Mouse (Mus musculus) small intestine, adult 2 months (tissue): Measurements from ENCODE around the gene Repin1. TPM values are rescaled to one million over a fixed set of nuclear protein-coding genes. Genes with fewer than 3 reads are reported as not detected.
A peak's percentile ranks its signal among the peaks of the same experiment; 100 is the strongest.

Experiments
- H3K27ac ChIP-seq: fragments of 200-500 bp; 2 replicates; pipeline ENCODE4 v1.5.1; 2012; ENCODE audit warnings: low read depth, low read length, control low read depth, inconsistent platforms; ENCODE audit not compliant: insufficient read depth
- H3K27me3 ChIP-seq: fragments of 200-500 bp; 2 replicates; pipeline ENCODE4 v1.6.1; 2012; ENCODE audit warnings: mild to moderate bottlenecking, moderate library complexity, low read length, inconsistent platforms; ENCODE audit not compliant: control insufficient read depth, insufficient read depth
- H3K36me3 ChIP-seq: fragments of 200-500 bp; 2 replicates; pipeline ENCODE4 v1.6.1; 2012; ENCODE audit warnings: mild to moderate bottlenecking, low read length, control low read depth, inconsistent platforms; ENCODE audit not compliant: control insufficient read depth, insufficient read depth
- H3K4me1 ChIP-seq: fragments of 200-500 bp; 2 replicates; pipeline ENCODE4 v1.6.1; 2012; ENCODE audit warnings: low read length, inconsistent platforms, mixed read lengths; ENCODE audit not compliant: control insufficient read depth, insufficient read depth, insufficient read length
- H3K4me3 ChIP-seq: fragments of 200-500 bp; 2 replicates; pipeline ENCODE4 v1.5.1; 2012; ENCODE audit warnings: low read depth, mild to moderate bottlenecking, control low read depth, inconsistent platforms, low read length, moderate library complexity
- CTCF ChIP-seq: fragments of 200-500 bp; IDR thresholded peaks from 2 replicates; pipeline ENCODE4 v1.5.1; 2012; ENCODE audit warnings: low read depth, mild to moderate bottlenecking, control low read depth, inconsistent platforms, low read length, moderate library complexity, mixed read lengths; ENCODE audit not compliant: insufficient replicate concordance, insufficient read length; ENCODE audit errors: extremely low read depth
- POLR2A ChIP-seq: fragments of 200-500 bp; IDR thresholded peaks from 2 replicates; pipeline ENCODE4 v1.6.1; 2012; ENCODE audit warnings: low read depth, mild to moderate bottlenecking, control low read depth, inconsistent platforms, low read length, moderate library complexity
- WGBS: fragments of 180-500 bp; shearing (Covaris S2); methylation state at CpG from one replicate; pipeline ENCODE4 v1.1.7; 2018; 5-methylcytosine and 5-hydroxymethylcytosine counted together
- polyA plus RNA-seq: library from polyadenylated mRNA; depleted of rRNA; stranded (reverse); fragments of >200 nt; gene quantifications from 2 replicates; pipeline ENCODE4 v1.2.3, GENCODE M21; 2012; rRNA removed

The Repin1 gene
- polyA plus RNA-seq, 1 experiment: 10.2 TPM

GRCm38 (mm10) chr6:48646995-48647394 lies 53.3 kb downstream of the Repin1 start, which contains the start of gene Gimap8:
Gene Gimap8, plus strand, starts transcription at chr6:48647234.
- H3K4me1 ChIP-seq: peaks cover 6% of the 10 kb centered on the region
- peaks cover 2% of the 10 kb centered on the region; the same call in 1 of the 2 replicates for H3K36me3 ChIP-seq
- peak within 1 kb of the TSS; percentile 52 for H3K27ac ChIP-seq
- TF ChIP-seq POLR2A: no peak
- peak; percentile 50; the same call in 1 of the 2 replicates for TF ChIP-seq CTCF
- H3K4me3 ChIP-seq: peak within 1 kb of the TSS; percentile 46
- WGBS: 18% methylated on average over 3 of the region's 3 CpGs
- H3K27me3 ChIP-seq: no peaks in the 10 kb centered on the region

DNA sequence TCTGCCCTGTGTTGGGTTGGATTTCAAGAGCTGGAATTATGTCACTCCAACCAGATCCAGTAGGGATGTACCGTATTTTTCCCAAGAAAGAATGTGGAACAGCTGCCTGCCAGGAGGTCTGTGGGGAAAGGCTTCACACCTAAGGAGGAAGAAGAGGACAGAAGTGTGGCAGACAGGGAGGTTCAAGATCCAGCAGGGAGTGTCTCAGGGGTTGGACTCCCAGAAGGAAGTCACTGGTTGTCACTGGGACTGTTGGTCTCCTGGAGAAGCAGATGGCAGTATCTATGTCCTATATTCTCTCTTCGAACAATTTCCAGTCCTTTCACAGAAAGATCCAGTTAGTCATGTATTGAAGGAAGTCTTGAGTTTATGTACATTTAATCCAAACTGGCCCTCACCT lies 53.9 kb downstream of the Repin1 start:
- no peaks in the 10 kb centered on the region for H3K27me3 ChIP-seq
- H3K4me3 ChIP-seq: peak overlapping the region; percentile 46
- H3K4me1 ChIP-seq: peaks cover 6% of the 10 kb centered on the region
- peak overlapping the region; percentile 52 for H3K27ac ChIP-seq
- H3K36me3 ChIP-seq: peaks cover 2% of the 10 kb centered on the region; the same call in 1 of the 2 replicates
- 59% methylated on average over 2 of the region's 2 CpGs for WGBS
- TF ChIP-seq POLR2A (no peak), CTCF (no peak)

Other genes starting within 250 kb of the Repin1 start
- 4.4 and 13.5 TPM in 2 replicates for gene Krba1, start 198.3 kb upstream of the Repin1 start, polyA plus RNA-seq
- 12.4 and 24.7 TPM in 2 replicates for gene Zfp467, start 148.1 kb upstream of the Repin1 start, polyA plus RNA-seq
- gene Sspo, start 145.7 kb upstream of the Repin1 start, polyA plus RNA-seq: 0.98 and 3.0 TPM in 2 replicates
- 11.8 and 26.3 TPM in 2 replicates for gene Atp6v0e2, start 56.3 kb upstream of the Repin1 start, polyA plus RNA-seq
- gene Lrrc61, start 39.1 kb upstream of the Repin1 start, polyA plus RNA-seq: 8.7 and 12.4 TPM in 2 replicates
- 28.4 and 39.8 TPM in 2 replicates for gene Rarres2, start 21.1 kb upstream of the Repin1 start, polyA plus RNA-seq
- gene Gm45021, start 4.3 kb upstream of the Repin1 start, polyA plus RNA-seq: not detected in 2 replicates
- gene Gm44965, start 58 bp downstream of the Repin1 start, polyA plus RNA-seq: not detected in 2 replicates
- gene Zfp775, start 8.2 kb downstream of the Repin1 start, polyA plus RNA-seq: 1.9 and 3.1 TPM in 2 replicates
- 0.43 and 0.96 TPM in 2 replicates for gene AI854703, start 32.9 kb downstream of the Repin1 start, polyA plus RNA-seq
- 0.72 and 1.5 TPM in 2 replicates for gene Gimap8, start 53.4 kb downstream of the Repin1 start, polyA plus RNA-seq
- gene Gimap9, start 82.2 kb downstream of the Repin1 start, polyA plus RNA-seq: 0.27 and 0.62 TPM in 2 replicates
- 4.3 and 9.3 TPM in 2 replicates for gene Gimap4, start 90.7 kb downstream of the Repin1 start, polyA plus RNA-seq
- gene Gimap6, start 114.3 kb downstream of the Repin1 start, polyA plus RNA-seq: 2.0 and 5.0 TPM in 2 replicates
- gene Gm28053, start 124.7 kb downstream of the Repin1 start, polyA plus RNA-seq: not detected in 2 replicates
- gene Gimap7, start 124.7 kb downstream of the Repin1 start, polyA plus RNA-seq: 1.5 and 2.5 TPM in 2 replicates
- gene Gimap1, start 145.2 kb downstream of the Repin1 start, polyA plus RNA-seq: 18.8 and 29.1 TPM in 2 replicates
- gene Gimap5, start 152.3 kb downstream of the Repin1 start, polyA plus RNA-seq: 4.9 and 10.2 TPM in 2 replicates
- 6.2 and 13.0 TPM in 2 replicates for gene Gimap3, start 177.0 kb downstream of the Repin1 start, polyA plus RNA-seq
- 52.3 and 84.3 TPM in 2 replicates for gene Tmem176a, start 247.0 kb downstream of the Repin1 start, polyA plus RNA-seq
- gene Tmem176b, start 247.6 kb downstream of the Repin1 start, polyA plus RNA-seq: 118 and 211 TPM in 2 replicates